Mouse (Mus musculus) ES-E14 (cell line): ENCODE data around the gene Rwdd3. TPM values are rescaled to one million over a fixed set of nuclear protein-coding genes. Genes with fewer than 3 reads are reported as not detected.

ENCODE experiments used
- DNase-seq: peaks from one replicate; pipeline ENCODE4 v3.0.0-alpha.2; 2013; ENCODE audit warnings: low read depth, low spot score
- H3K27ac ChIP-seq: 2 replicates; pipeline ENCODE4 v1.5.1; 2012; ENCODE audit warnings: low read depth, mild to moderate bottlenecking, low read length, moderate library complexity, mixed read lengths; ENCODE audit not compliant: poor library complexity, insufficient read depth, severe bottlenecking
- H3K36me3 ChIP-seq: 2 replicates; pipeline ENCODE4 v1.6.1; 2012; ENCODE audit warnings: mild to moderate bottlenecking, low read length, moderate library complexity, mixed read lengths; ENCODE audit not compliant: control insufficient read depth, poor library complexity, insufficient read depth, severe bottlenecking
- H3K4me1 ChIP-seq, 2 experiments: fragments of 150-350 bp in 1 of 2; sonication (generic) in 1 of 2; 2 replicates each; pipeline ENCODE4 v1.6.1; 2012; ENCODE audit warnings: low read length in 2 of 2, mild to moderate bottlenecking in 1 of 2, mixed read lengths in 1 of 2; ENCODE audit not compliant: control insufficient read depth in 2 of 2, insufficient read depth in 2 of 2, poor library complexity in 1 of 2
- H3K4me3 ChIP-seq, 2 experiments: fragments of 150-350 bp in 1 of 2; sonication (generic) in 1 of 2; 2 replicates each; pipeline ENCODE4 v1.5.1; 2012; ENCODE audit warnings: low read length in 2 of 2, low read depth in 1 of 2, mild to moderate bottlenecking in 1 of 2, mixed read lengths in 1 of 2; ENCODE audit not compliant: insufficient read depth in 1 of 2, poor library complexity in 1 of 2, severe bottlenecking in 1 of 2
- H3K9ac ChIP-seq: 2 replicates; pipeline ENCODE4 v1.6.1; 2012; ENCODE audit warnings: low read depth, mild to moderate bottlenecking, low read length, mixed read lengths; ENCODE audit not compliant: poor library complexity, insufficient read depth, severe bottlenecking
- H3K9me3 ChIP-seq: fragments of 150-350 bp; sonication (generic); 2 replicates; pipeline ENCODE4 v1.6.1; 2012; ENCODE audit warnings: low read depth, mild to moderate bottlenecking, low read length; ENCODE audit not compliant: control insufficient read depth, insufficient read depth
- CHD2 ChIP-seq: IDR thresholded peaks from 2 replicates; pipeline ENCODE4 v1.6.1; 2014; ENCODE audit warnings: mild to moderate bottlenecking, low read depth, low read length, inconsistent platforms
- HCFC1 ChIP-seq: IDR thresholded peaks from 2 replicates; pipeline ENCODE4 v1.6.1; 2012; ENCODE audit warnings: low read length, inconsistent platforms, borderline replicate concordance; ENCODE audit not compliant: insufficient read depth
- MAFK ChIP-seq: IDR thresholded peaks from 2 replicates; pipeline ENCODE4 v1.6.1; 2014; ENCODE audit warnings: mild to moderate bottlenecking, low read depth, low read length, inconsistent platforms; ENCODE audit not compliant: insufficient read depth
- ZC3H11A ChIP-seq: IDR thresholded peaks from 2 replicates; pipeline ENCODE4 v1.6.1; 2012; ENCODE audit warnings: low read depth, mild to moderate bottlenecking, inconsistent platforms, low read length, borderline replicate concordance
- ZNF384 ChIP-seq: IDR thresholded peaks from 2 replicates; pipeline ENCODE4 v1.6.1; 2012; ENCODE audit warnings: low read depth, low read length, inconsistent platforms
- in situ Hi-C, 2 experiments: fragments of 600-800 bp; cut with MboI; formaldehyde crosslinking; loops; one replicate each; pipeline ENCODE4 v1.15.1; 2025; ENCODE audit warnings: low sequenced_read_pairs in 2 of 2, inconsistent platforms in 1 of 2; ENCODE audit not compliant: unreplicated experiment in 2 of 2
- total RNA-seq: library from RNA; depleted of rRNA; stranded (reverse); fragments of 300-350 nt; gene quantifications from 2 replicates; pipeline ENCODE4 v1.2.3, GENCODE M21; 2012

Gene Rwdd3
- total RNA-seq, 1 experiment = 3.7 TPM

DNA sequence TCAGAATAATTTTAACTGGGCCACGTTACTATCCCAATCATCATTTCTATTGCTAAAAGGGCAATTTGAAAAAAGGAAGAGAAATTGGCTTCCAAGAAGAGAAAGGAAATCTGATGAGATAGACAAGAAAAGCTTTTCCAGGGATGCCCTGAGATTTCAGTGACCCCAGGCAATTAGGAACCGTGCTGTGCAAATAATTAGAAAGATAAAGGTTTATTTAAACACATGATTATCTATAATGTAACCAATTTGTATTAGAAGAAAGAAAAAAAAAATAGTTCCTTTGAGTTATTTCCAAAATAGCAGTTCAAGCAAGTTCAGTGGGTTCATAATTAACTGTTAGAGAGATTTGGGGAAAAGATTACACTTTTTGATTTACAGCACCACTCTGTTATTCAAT is 1.2 kb upstream of the Rwdd3 start:
- TF ChIP-seq MAFK = no peak
- TF ChIP-seq CHD2 = no peak
- TF ChIP-seq ZNF384 = no peak
- no peak for TF ChIP-seq HCFC1
- no peak for TF ChIP-seq ZC3H11A
- Histone ChIP-seq H3K9ac (no peak overlapping the region), H3K36me3 (no peaks in the 10 kb centered on the region), H3K4me3 (no peak overlapping the region), H3K9me3 (no peaks in the 10 kb centered on the region), H3K27ac (no peak overlapping the region), H3K4me1 (0 out of 4 replicates have a peak, but pooled peaks cover 0 to 3% of the 10 kb centered on the region in 2 experiments)
- no peak for DNase-seq
- in situ Hi-C loops = no loop called here

DNA sequence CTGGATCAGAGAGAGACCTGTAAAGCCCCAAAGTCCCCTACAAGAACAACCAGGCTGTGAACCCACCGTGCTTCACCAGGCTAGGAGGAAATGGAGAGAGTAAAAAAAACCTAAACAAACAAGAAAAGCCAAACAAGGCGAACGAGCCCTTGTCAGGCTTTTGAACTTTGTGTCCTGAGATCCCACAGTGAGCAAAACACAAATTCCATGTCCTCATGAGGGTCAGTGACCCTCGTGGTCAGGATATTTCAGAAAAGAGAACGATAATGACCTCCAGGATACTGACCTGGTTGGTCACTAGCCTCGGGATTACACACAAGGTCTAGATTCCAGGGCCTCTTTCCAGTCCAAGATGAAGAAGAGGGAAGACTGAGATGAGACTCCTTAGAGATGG is 374 bp upstream of the Rwdd3 start:
- in situ Hi-C loops = no loop called here

DNA sequence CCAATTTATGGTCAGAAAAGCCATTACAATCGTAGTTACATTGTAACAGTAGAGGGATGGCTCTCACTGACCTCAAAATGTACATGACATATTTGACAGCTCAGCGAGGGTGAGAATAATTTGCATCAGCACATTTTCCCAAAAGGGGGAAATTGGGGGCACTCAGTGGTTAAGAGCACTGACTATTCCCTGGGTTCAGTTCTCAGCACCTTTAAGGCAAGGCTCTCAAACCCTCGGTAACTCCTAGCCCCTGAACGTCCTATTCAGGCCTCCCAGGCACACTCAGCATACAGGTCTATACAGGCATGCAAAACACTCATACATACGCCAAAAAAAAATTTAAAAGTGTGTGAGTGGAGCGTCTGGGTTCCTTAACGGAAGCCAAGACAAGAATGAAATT is 864 bp downstream of the Rwdd3 start:
- Histone ChIP-seq H3K36me3 (no peaks in the 10 kb centered on the region), H3K9ac (no peak overlapping the region), H3K4me3 (peak overlapping the region in 1 of 2 experiments; percentile 75; a peak in 3 of 4 replicates), H3K27ac (no peak overlapping the region), H3K4me1 (0 out of 4 replicates have a peak, but pooled peaks cover 0 to 3% of the 10 kb centered on the region in 2 experiments), H3K9me3 (no peaks in the 10 kb centered on the region)
- in situ Hi-C loops = no loop called here
- TF ChIP-seq CHD2 (no peak), HCFC1 (no peak), MAFK (no peak), ZNF384 (no peak), ZC3H11A (no peak)
- DNase-seq = no peak

More for the DNA sequence above, 374 bp upstream of the Rwdd3 start:
- H3K27ac ChIP-seq = no peak overlapping the region
- peak overlapping the region in 1 of 2 experiments; percentile 75; a peak in 2 of 4 replicates for H3K4me3 ChIP-seq
- 0 out of 4 replicates have a peak, but pooled peaks cover 0 to 3% of the 10 kb centered on the region in 2 experiments for H3K4me1 ChIP-seq
- DNase-seq = no peak
- H3K9ac ChIP-seq = no peak overlapping the region; the same call in 1 of the 2 replicates
- H3K36me3 ChIP-seq = no peaks in the 10 kb centered on the region
- TF ChIP-seq ZNF384 = no peak
- TF ChIP-seq MAFK = no peak
- TF ChIP-seq CHD2 = no peak
- TF ChIP-seq ZC3H11A = no peak
- no peak for TF ChIP-seq HCFC1
- no peaks in the 10 kb centered on the region for H3K9me3 ChIP-seq

DNA sequence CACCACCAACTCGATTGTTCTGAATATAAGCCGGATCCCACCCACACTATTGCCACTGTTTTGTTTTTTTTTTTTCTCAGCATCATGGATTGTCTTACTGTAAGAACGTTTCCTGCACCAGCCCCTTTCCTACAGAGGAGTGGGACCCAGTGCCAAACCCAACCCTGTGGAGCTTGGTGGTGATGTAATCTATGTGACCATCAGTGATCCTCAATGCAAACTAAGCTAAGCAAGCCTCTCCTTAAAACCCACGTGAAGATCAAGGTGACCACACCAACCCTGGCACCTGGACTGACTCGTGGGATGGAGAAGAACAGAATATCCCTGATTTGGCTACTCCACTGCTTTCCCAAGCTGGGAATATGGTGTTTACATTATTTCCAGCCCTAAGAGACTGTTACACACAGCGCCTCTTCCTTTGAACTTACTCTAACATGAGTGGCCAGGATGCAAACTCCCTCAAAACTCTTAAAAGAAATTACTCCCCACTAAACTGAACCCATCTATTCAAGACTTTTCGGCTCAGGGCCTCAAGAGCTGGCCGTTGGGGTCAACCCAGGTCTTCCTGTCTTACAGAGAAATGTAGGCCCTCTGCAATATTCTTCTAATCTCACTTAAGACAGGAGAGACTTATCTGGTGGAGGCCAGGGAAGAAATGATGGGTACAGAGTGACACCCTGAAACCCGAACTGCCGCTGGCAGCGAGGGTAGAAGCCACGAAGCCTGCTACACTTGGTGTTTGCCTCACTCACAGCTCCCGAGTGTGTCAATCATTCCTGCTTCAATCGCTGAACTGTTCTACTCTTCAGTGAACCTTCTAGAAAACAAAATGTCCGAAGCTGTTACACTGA is 2.2 kb downstream of the Rwdd3 start:
- Histone ChIP-seq H3K4me1 (0 out of 4 replicates have a peak, but pooled peaks cover 0 to 3% of the 10 kb centered on the region in 2 experiments), H3K36me3 (no peaks in the 10 kb centered on the region), H3K27ac (no peak overlapping the region), H3K9ac (no peak overlapping the region), H3K9me3 (no peaks in the 10 kb centered on the region), H3K4me3 (no peak overlapping the region)
- no peak for DNase-seq
- in situ Hi-C loops = no loop called here
- TF ChIP-seq MAFK (no peak), CHD2 (no peak), HCFC1 (no peak), ZC3H11A (no peak), ZNF384 (no peak)
